Mouse (Mus musculus): Measurements from ENCODE around the gene Rdh9. TPM values are rescaled to one million over a fixed set of nuclear protein-coding genes. Genes with fewer than 3 reads are reported as not detected.
A peak's percentile ranks its signal among the peaks of the same experiment; 100 is the strongest.

The Rdh9 gene
- not detected for total RNA-seq (2021)
- long read RNA-seq, experiment 1 = 0 reads
- long read RNA-seq, experiment 2, partial matches to known transcripts = 0 of 1 reads
- long read RNA-seq, experiment 2, other reads (novel, unspliced or antisense) = 1 of 1 reads

GRCm38 (mm10) chr10:127776011-127776410, at the start of gene Rdh9:
Gene Rdh9, plus strand, starts transcription at chr10:127776386.
- DNase-seq = no peak
- intact Hi-C loops (cut with DNase I) = no loop called here

GRCm38 (mm10) chr10:127728437-127728836, 47.7 kb upstream of the Rdh9 start:
- no peak for DNase-seq
- intact Hi-C loops (cut with DNase I) = no loop called here

GRCm38 (mm10) chr10:127730285-127730932, 45.8 kb upstream of the Rdh9 start:
- intact Hi-C loops (cut with DNase I) = no loop called here

GRCm38 (mm10) chr10:127730933-127731310, 45.3 kb upstream of the Rdh9 start:
- intact Hi-C loops (cut with DNase I) = no loop called here
- DNase-seq = no peak

More at GRCm38 (mm10) chr10:127730285-127730932, 45.8 kb upstream of the Rdh9 start:
- DNase-seq = no peak

GRCm38 (mm10) chr10:127731397-127731796, 44.8 kb upstream of the Rdh9 start:
- intact Hi-C loops (cut with DNase I) = no loop called here
- DNase-seq = no peak

GRCm38 (mm10) chr10:127734434-127734833, 41.8 kb upstream of the Rdh9 start:
- peak in 1 of 2 experiments; percentile 29 for DNase-seq
- intact Hi-C loops (cut with DNase I) = loop anchor here (1.0 kb wide), 1 partner anchor 93 kb away; no protein-coding TSS in a partner anchor

GRCm38 (mm10) chr10:127736266-127736665, 39.9 kb upstream of the Rdh9 start:
- intact Hi-C loops (cut with DNase I) = loop anchor here (2.0 to 5.0 kb wide), 4 partner anchors 41 to 271 kb away; partner anchors contain the start of gene Hsd17b6
- no peak for DNase-seq

- no peak for DNase-seq
- intact Hi-C loops (cut with DNase I) = loop anchor here (1.0 to 5.0 kb wide), 5 partner anchors 42 to 270 kb away; partner anchors contain the start of genes Hsd17b6 and Stat6
These were observed 39.3 kb upstream of the Rdh9 start for GRCm38 (mm10) chr10:127736916-127737315.

GRCm38 (mm10) chr10:127737552-127737951, 38.6 kb upstream of the Rdh9 start:
- DNase-seq = no peak
- intact Hi-C loops (cut with DNase I) = loop anchor here (1.0 to 5.0 kb wide), 5 partner anchors 43 to 270 kb away; partner anchors contain the start of genes Hsd17b6 and Stat6

GRCm38 (mm10) chr10:127738151-127738882, 37.9 kb upstream of the Rdh9 start:
- intact Hi-C loops (cut with DNase I) = loop anchor here (1.0 to 5.0 kb wide), 4 partner anchors 61 to 269 kb away; partner anchors contain the start of gene Hsd17b6
- peak; percentile 58 to 68 for DNase-seq

GRCm38 (mm10) chr10:127739083-127739660, 37.0 kb upstream of the Rdh9 start, which contains the start of gene Zbtb39:
Gene Zbtb39, plus strand, starts transcription at chr10:127739538.
- intact Hi-C loops (cut with DNase I) = loop anchor here (5.0 kb wide), 3 partner anchors 62 to 268 kb away; partner anchors contain the start of gene Hsd17b6
- DNase-seq = peak; percentile 92 to 94

- DNase-seq = no peak
- intact Hi-C loops (cut with DNase I) = loop anchor here (5.0 kb wide), 3 partner anchors 62 to 268 kb away; partner anchors contain the start of gene Hsd17b6
These were observed 36.5 kb upstream of the Rdh9 start for GRCm38 (mm10) chr10:127739661-127740161.

- intact Hi-C loops (cut with DNase I) = no loop called here
- peak; percentile 65 to 66 for DNase-seq
These were observed 31.5 kb upstream of the Rdh9 start for GRCm38 (mm10) chr10:127744661-127745060.

GRCm38 (mm10) chr10:127745886-127746285, 30.3 kb upstream of the Rdh9 start:
- DNase-seq = no peak
- intact Hi-C loops (cut with DNase I) = no loop called here

GRCm38 (mm10) chr10:127747254-127747653, 28.9 kb upstream of the Rdh9 start:
- intact Hi-C loops (cut with DNase I) = no loop called here
- no peak for DNase-seq

- intact Hi-C loops (cut with DNase I) = no loop called here
- peak; percentile 43 to 52 for DNase-seq
These were observed 27.2 kb upstream of the Rdh9 start for GRCm38 (mm10) chr10:127748847-127749612.

GRCm38 (mm10) chr10:127750136-127750777, 25.9 kb upstream of the Rdh9 start:
- intact Hi-C loops (cut with DNase I) = no loop called here
- no peak for DNase-seq

- peak; percentile 42 to 47 for DNase-seq
- intact Hi-C loops (cut with DNase I) = no loop called here
These were observed 24.6 kb upstream of the Rdh9 start, which contains the start of gene Gpr182 for GRCm38 (mm10) chr10:127751548-127751947. Gene Gpr182, minus strand, starts transcription at chr10:127751732.

- intact Hi-C loops (cut with DNase I) = no loop called here
- DNase-seq = peak in 1 of 2 experiments; percentile 36
These were observed 21.5 kb upstream of the Rdh9 start for GRCm38 (mm10) chr10:127754566-127755166.

All from heart, postnatal 14 days (tissue).